Mouse (Mus musculus) hindbrain, postnatal 0 days (tissue): ENCODE data around the gene Rnaseh2a. TPM values are rescaled to one million over a fixed set of nuclear protein-coding genes. Genes with fewer than 3 reads are reported as not detected.

Experiments used
- ATAC-seq: fragments of 200-750 bp; cut with Nextera tagmentation; 2 replicates; pipeline ENCODE4 v1.8.0; 2017; ENCODE audit warnings: mild to moderate bottlenecking, moderate TSS enrichment, moderate library complexity
- DNase-seq: peaks from one replicate; pipeline ENCODE4 v3.0.0-alpha.2; 2015; ENCODE audit warnings: low spot score
- H3K27ac ChIP-seq: fragments of 300-500 bp; sonication (generic); 2 replicates; pipeline ENCODE4 v1.5.1; 2014; ENCODE audit warnings: mild to moderate bottlenecking
- H3K27me3 ChIP-seq: fragments of 300-500 bp; sonication (generic); 2 replicates; pipeline ENCODE4 v1.6.1; 2014; ENCODE audit warnings: low read length, mixed read lengths; ENCODE audit not compliant: insufficient read depth
- H3K36me3 ChIP-seq: fragments of 300-500 bp; sonication (generic); 2 replicates; pipeline ENCODE4 v1.6.1; 2014; ENCODE audit warnings: low read length, mixed read lengths; ENCODE audit not compliant: insufficient read depth
- H3K4me1 ChIP-seq: fragments of 300-500 bp; sonication (generic); 2 replicates; pipeline ENCODE4 v1.6.1; 2014; ENCODE audit warnings: antibody characterized with exemption, low read length, mixed read lengths; ENCODE audit not compliant: insufficient read depth
- H3K4me2 ChIP-seq: fragments of 300-500 bp; sonication (generic); 2 replicates; pipeline ENCODE4 v1.6.1; 2014; ENCODE audit warnings: low read depth, mild to moderate bottlenecking, low read length, moderate library complexity, mixed read lengths
- H3K4me3 ChIP-seq: fragments of 300-500 bp; sonication (generic); 2 replicates; pipeline ENCODE4 v1.5.1; 2014; ENCODE audit warnings: low read length
- H3K9ac ChIP-seq: fragments of 300-500 bp; sonication (generic); replicated peaks from 2 replicates; pipeline ENCODE4 v1.6.1; 2014; ENCODE audit warnings: mild to moderate bottlenecking, low read length, moderate library complexity, mixed read lengths
- H3K9me3 ChIP-seq: fragments of 300-500 bp; sonication (generic); 2 replicates; pipeline ENCODE4 v1.6.1; 2016; ENCODE audit warnings: low read length, mixed read lengths
- CTCF ChIP-seq: IDR thresholded peaks from 2 replicates; pipeline ENCODE4 v1.5.1; 2016; ENCODE audit warnings: antibody characterized with exemption, control low read depth, low read depth
- WGBS: fragments of 180-500 bp; shearing (Covaris S2); extraction: QIAGEN DNeasy Blood & Tissue Kit; methylation state at CpG from one replicate; pipeline ENCODE4 v1.1.7; 2014; 5-methylcytosine and 5-hydroxymethylcytosine counted together
- polyA plus RNA-seq: library from polyadenylated mRNA; unstranded; fragments of >200 nt; fragmentation: Nextera tagmentation; extraction: Ambion mirVana; gene quantifications from 2 replicates; pipeline ENCODE4 v1.2.1, GENCODE M21; 2015
- total RNA-seq: library from RNA; depleted of rRNA; stranded (reverse); fragments of >200 nt; gene quantifications from 2 replicates; pipeline ENCODE4 v1.2.3, GENCODE M21; 2014

Gene Rnaseh2a
- total and polyA plus RNA-seq, 2 experiments from 2014 or later, result 45.9 to 59.0 TPM

- peak; percentile 48 for TF ChIP-seq CTCF
- Histone ChIP-seq H3K27ac (no peak overlapping the region), H3K4me1 (no peaks in the 10 kb centered on the region), H3K9me3 (no peaks in the 10 kb centered on the region), H3K27me3 (peaks cover 16% of the 10 kb centered on the region), H3K36me3 (peaks cover 3% of the 10 kb centered on the region; the same call in 1 of the 2 replicates), H3K4me3 (no peak overlapping the region), H3K4me2 (no peak overlapping the region), H3K9ac (no peak overlapping the region)
- ATAC-seq (no peak), DNase-seq (no peak)
- 25% methylated on average over 25 of the region's 25 CpGs for WGBS
Observed at GRCm38 (mm10) chr8:85007686-85008085, 38.1 kb upstream of the Rnaseh2a start.

- DNase-seq (peak; percentile 93), ATAC-seq (peak; percentile 86)
- no peaks in the 10 kb centered on the region for H3K27me3 ChIP-seq
- peaks cover 6% of the 10 kb centered on the region; the same call in 1 of the 2 replicates for H3K4me1 ChIP-seq
- H3K4me3 ChIP-seq, result no peak overlapping the region
- H3K4me2 ChIP-seq, result peak overlapping the region; percentile 37
- peaks cover 3% of the 10 kb centered on the region; the same call in 1 of the 2 replicates for H3K36me3 ChIP-seq
- 0 out of 2 replicates have a peak overlapping the region, but pooled peaks have one; percentile 11 for H3K27ac ChIP-seq
- no peaks in the 10 kb centered on the region for H3K9me3 ChIP-seq
- peak overlapping the region; percentile 38; the same call in 1 of the 2 replicates for H3K9ac ChIP-seq
- 4% methylated on average over 19 of the region's 19 CpGs for WGBS
- peak; percentile 95 for TF ChIP-seq CTCF
Observed at GRCm38 (mm10) chr8:84997649-84998295, 28.2 kb upstream of the Rnaseh2a start.

GRCm38 (mm10) chr8:84996978-84997377, 27.4 kb upstream of the Rnaseh2a start:
- H3K4me1 ChIP-seq, result peaks cover 6% of the 10 kb centered on the region; the same call in 1 of the 2 replicates
- H3K27ac ChIP-seq, result no peak overlapping the region
- DNase-seq, result no peak
- WGBS, result 81% methylated on average over 5 of the region's 5 CpGs
- H3K9ac ChIP-seq, result no peak overlapping the region
- no peaks in the 10 kb centered on the region for H3K9me3 ChIP-seq
- H3K4me3 ChIP-seq, result no peak overlapping the region
- H3K27me3 ChIP-seq, result no peaks in the 10 kb centered on the region
- no peaks in the 10 kb centered on the region for H3K36me3 ChIP-seq
- ATAC-seq, result no peak
- H3K4me2 ChIP-seq, result no peak overlapping the region
- no peak for TF ChIP-seq CTCF

- WGBS, result 28% methylated on average over 25 of the region's 25 CpGs
- Histone ChIP-seq H3K4me3 (no peak overlapping the region), H3K9ac (no peak overlapping the region), H3K9me3 (no peaks in the 10 kb centered on the region), H3K27me3 (no peaks in the 10 kb centered on the region), H3K36me3 (no peaks in the 10 kb centered on the region), H3K27ac (no peak overlapping the region), H3K4me1 (peaks cover 12% of the 10 kb centered on the region; the same call in 1 of the 2 replicates), H3K4me2 (0 out of 2 replicates have a peak overlapping the region, but pooled peaks have one; percentile 13)
- DNase-seq, result peak; percentile 53
- TF ChIP-seq CTCF, result no peak
- no peak for ATAC-seq
Observed at GRCm38 (mm10) chr8:84995680-84996079, 26.1 kb upstream of the Rnaseh2a start.

- Histone ChIP-seq H3K4me1 (peaks cover 12% of the 10 kb centered on the region; the same call in 1 of the 2 replicates), H3K4me2 (no peak overlapping the region), H3K27ac (no peak overlapping the region), H3K9ac (no peak overlapping the region), H3K9me3 (no peaks in the 10 kb centered on the region), H3K4me3 (no peak overlapping the region), H3K27me3 (no peaks in the 10 kb centered on the region), H3K36me3 (no peaks in the 10 kb centered on the region)
- WGBS, result 96% methylated on average over 9 of the region's 9 CpGs
- TF ChIP-seq CTCF, result no peak
- ATAC-seq (no peak), DNase-seq (no peak)
Observed at GRCm38 (mm10) chr8:84994375-84994774, 24.8 kb upstream of the Rnaseh2a start.

GRCm38 (mm10) chr8:84990836-84991235, 21.3 kb upstream of the Rnaseh2a start:
- Histone ChIP-seq H3K27ac (peak overlapping the region; percentile 76), H3K27me3 (no peaks in the 10 kb centered on the region), H3K4me1 (0 out of 2 replicates have a peak, but pooled peaks cover 6% of the 10 kb centered on the region), H3K4me3 (peak overlapping the region; percentile 61), H3K36me3 (no peaks in the 10 kb centered on the region), H3K4me2 (peak overlapping the region; percentile 84), H3K9ac (peak overlapping the region; percentile 78), H3K9me3 (no peaks in the 10 kb centered on the region)
- peak; percentile 59 for ATAC-seq
- 2% methylated on average over 15 of the region's 15 CpGs for WGBS
- peak; percentile 74 for DNase-seq
- TF ChIP-seq CTCF, result no peak

- ATAC-seq (peak; percentile 94), DNase-seq (peak; percentile 99)
- under 1% methylated on average over 28 of the region's 28 CpGs for WGBS
- H3K9me3 ChIP-seq, result no peaks in the 10 kb centered on the region
- H3K27me3 ChIP-seq, result no peaks in the 10 kb centered on the region
- TF ChIP-seq CTCF, result peak; percentile 96
- H3K4me1 ChIP-seq, result peaks cover 10% of the 10 kb centered on the region
- peak within 1 kb of the TSS; percentile 84 for H3K4me2 ChIP-seq
- peak within 1 kb of the TSS; percentile 76 for H3K27ac ChIP-seq
- peak within 1 kb of the TSS; percentile 78 for H3K9ac ChIP-seq
- no peaks in the 10 kb centered on the region for H3K36me3 ChIP-seq
- H3K4me3 ChIP-seq, result peak within 1 kb of the TSS; percentile 61
Observed at GRCm38 (mm10) chr8:84990349-84990748, 20.8 kb upstream of the Rnaseh2a start, which contains the start of gene Hook2. Gene Hook2, plus strand, starts transcription at chr8:84990603.
